Mouse (Mus musculus) heart, adult 9 months (tissue): ENCODE measurements around the gene Timp3.
"Not testable (repeated sequence)": the region's sequence is repeated elsewhere in the genome, so short reads cannot be mapped to it uniquely, and the experiment has no call there.

Experiments
- DNase-seq, 2 experiments: peaks; one replicate each; pipeline ENCODE4 v3.0.0; 2022; ENCODE audit warnings: low spot score in 2 of 2

Gene Timp3

DNA sequence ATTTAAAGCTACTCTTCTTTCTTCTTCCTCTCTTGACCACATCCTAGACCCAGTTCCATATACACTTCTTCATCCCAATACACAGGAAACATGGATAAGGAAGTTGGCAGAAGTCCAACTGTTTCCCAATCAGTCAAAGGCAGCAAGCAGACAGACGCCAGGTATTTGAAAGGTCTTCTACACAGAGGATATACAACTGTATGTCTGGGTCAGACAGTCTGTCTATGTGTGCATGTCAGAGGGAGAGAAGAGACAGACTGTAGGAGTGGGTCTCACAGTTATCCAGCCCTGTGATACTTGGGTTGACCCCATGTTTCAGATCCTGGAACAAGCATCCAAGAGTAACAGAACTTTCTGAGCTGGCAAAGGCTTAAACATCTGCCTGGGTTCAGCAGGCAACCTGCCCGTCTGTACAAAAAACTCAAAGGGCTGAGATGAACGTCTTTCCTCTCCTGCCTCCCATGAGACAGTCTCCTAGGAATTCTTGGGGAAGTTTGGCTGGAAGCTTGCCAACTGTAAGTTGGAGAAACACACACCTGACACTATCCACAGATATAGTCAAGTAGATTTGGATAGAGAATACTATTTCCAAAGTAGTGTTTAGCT, 46.2 kb downstream of the Timp3 start:
- no peak for DNase-seq

DNA sequence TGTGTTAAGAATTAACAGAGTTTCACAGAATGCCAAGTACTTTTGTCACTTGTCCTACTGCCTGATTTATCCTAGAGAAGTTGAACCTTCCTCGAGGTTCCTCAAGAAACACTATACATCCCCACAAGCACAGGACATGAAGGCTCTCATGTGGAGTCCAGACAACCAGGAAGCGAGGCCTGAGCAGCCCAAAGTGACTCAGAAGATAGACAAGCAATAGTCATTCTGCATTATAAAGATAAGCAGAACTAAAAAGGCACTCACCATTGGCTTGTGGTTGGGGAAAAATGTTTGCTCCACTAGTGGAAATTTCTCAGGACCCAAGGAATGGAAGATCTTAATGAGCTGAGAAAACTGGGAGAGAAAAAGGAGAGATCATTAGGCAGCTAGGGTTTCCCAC, 51.1 kb downstream of the Timp3 start:
- DNase-seq, result no peak

DNA sequence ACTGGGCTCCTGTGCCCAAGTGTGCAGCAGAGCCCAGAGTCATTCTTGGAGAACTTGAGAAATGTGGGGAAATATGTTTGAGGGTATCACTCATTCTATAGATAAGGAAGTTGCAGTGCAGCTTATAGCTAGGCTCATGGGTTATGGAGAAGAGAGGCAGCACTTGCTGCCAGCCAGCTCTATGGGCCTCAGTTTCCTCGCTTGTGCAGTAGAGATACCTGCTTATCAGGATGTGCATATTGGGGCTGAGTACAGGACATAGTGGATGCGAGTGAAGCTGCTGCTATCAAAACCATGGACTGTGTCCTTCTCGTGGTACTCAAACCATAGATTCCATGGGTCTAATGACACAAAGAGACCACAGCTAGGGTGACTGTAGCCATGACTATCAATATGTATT, 52.3 kb downstream of the Timp3 start:
- no peak for DNase-seq

- no peak for DNase-seq
Observed at GRCm38 (mm10) chr10:86356819-86357563, 56.8 kb downstream of the Timp3 start.

- no peak for DNase-seq
Observed at GRCm38 (mm10) chr10:86358307-86358975, 58.3 kb downstream of the Timp3 start.

GRCm38 (mm10) chr10:86359208-86359607, 59.0 kb downstream of the Timp3 start:
- no peak for DNase-seq

GRCm38 (mm10) chr10:86359699-86360098, 59.5 kb downstream of the Timp3 start:
- no peak for DNase-seq

- no peak for DNase-seq
Observed at GRCm38 (mm10) chr10:86363669-86364309, 63.6 kb downstream of the Timp3 start.

- DNase-seq, result peak; percentile 66 to 71
Observed at GRCm38 (mm10) chr10:86365632-86366092, 65.5 kb downstream of the Timp3 start.

GRCm38 (mm10) chr10:86367346-86367745, 67.2 kb downstream of the Timp3 start:
- no peak for DNase-seq

DNA sequence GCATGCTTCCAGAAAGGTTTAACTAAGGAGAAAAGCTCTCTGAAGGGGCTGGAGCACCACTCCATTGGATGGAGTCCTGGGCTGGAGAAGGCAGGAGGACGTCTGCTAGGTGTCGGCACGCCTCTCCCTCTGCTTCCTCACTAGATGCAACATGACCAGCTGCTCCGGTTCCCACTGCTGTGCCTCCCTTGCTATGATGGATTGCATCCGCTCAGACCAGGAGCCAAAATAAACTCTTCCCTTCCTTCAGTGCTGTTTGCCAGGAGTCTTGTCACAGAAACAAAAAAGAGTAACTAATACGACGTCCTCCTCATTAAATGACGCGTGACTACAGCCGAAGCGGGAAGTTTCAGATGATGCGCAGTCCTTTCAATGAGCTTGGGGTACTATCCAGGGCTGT, 68.6 kb downstream of the Timp3 start:
- DNase-seq, result peak; percentile 74 to 75

DNA sequence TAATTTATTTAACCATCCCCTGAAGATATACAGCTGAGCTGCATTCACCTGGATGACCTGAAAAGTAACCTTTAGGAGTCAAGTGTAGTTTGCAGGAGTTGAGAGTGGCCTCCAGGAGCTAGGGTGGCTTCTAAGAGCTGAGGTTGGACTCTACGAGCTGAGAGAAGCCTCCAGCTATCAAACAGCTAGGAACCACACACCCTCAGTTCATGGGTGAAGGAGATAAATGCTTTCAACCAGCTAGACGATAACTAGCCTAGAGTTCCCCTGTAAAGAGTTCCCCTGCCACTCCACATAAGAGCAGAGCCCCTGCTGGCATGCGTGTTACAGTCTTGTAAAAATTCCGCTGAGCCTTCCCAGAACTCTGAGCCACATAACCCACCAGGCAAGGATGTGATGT, 69.2 kb downstream of the Timp3 start:
- no peak for DNase-seq

DNA sequence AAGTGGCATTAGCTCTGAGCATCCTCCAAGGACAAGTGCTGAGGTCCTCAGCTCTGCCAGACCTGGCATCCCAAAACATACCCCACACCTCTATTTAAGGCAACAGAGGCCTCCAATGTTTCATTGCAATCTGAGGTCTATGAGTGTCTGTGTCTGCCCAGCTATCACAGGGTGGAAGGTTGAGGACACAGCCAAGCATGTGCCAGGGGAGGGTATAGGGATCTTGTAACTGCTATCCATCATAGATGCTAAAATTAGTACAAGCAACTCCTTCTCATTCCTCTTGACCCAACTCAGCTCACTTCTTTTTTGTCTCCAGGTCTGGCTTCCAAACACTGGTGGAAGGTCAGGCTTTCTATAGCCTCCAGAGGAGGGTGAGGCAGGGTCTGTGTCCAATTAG, 71.4 kb downstream of the Timp3 start:
- peak in 1 of 2 experiments; percentile 29 for DNase-seq

DNA sequence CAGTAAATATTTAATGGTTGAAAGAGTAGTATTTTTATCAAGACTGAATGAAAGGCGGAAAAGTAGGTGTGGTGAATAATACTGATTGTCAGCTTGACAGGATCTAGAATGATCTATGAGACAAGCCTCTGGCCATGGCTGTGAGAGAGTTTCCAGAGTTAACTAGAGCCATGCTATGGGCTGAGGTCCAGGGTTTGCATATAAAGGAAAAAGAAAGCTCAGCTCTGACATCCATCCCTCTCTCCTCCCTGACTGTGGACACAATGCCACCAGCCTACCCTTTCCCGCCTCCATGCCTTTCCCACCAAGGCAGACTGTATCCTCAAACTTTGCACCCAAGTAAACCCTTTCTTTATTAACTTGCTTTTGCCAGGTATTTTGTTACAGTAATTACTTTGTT, 73.9 kb downstream of the Timp3 start:
- no peak for DNase-seq

DNA sequence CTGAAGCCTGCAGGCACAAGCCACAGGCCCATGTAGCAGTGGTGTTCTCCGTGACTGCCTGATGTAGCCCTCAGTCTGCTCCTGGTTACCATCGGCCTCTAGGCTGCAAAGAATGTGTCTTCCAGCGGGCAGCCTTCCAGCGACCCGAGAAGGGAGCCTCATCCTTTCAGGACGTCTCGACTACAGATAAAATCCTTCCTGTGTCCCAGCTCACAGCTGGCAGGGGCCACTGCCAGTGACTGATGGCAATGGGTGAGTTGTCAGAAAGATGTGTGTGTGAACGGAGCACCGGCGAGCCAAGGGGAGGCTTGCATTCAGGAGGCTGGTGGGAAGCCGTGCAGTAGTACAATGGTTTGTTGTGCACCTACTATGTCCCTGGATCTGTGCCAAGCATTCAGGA, 75.7 kb downstream of the Timp3 start:
- DNase-seq, result no peak

DNA sequence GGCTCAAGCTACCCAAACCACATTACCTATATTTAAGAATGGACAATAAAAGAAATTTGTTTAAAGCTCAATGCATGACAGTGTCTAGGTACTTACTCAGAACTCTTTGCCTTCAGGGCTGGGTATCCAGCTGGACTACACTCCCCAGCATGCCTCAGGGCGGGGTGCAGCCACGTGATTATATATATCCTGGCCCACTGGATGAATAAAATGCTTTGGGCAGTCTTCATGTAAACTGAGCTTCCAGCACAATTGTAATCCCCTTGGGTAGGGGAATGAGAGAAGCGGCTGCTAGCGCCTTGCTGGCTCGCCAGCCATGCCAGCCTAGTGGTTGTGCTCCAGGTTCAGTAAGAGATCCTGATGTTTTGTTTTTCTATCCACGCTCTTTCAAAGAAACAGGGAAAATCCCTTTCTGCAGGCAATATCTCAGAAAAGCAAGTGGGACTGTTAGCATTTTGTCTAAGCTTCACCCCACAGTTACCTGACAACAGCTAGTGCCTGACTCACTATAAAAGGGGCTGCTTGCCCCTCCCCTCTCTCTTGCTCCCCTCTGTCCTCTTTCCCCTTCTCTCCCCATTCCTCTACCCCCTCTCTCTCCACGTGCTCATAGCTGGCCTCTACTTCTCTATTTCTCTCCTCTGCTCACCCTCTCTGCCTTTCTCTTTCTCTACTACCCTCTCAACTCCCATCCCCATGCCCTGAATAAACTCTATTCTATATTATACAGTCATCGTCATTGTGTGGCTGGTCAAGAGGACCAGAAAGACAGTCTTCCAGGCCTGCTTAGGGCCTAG, 76.4 kb downstream of the Timp3 start:
- DNase-seq, result no peak

DNA sequence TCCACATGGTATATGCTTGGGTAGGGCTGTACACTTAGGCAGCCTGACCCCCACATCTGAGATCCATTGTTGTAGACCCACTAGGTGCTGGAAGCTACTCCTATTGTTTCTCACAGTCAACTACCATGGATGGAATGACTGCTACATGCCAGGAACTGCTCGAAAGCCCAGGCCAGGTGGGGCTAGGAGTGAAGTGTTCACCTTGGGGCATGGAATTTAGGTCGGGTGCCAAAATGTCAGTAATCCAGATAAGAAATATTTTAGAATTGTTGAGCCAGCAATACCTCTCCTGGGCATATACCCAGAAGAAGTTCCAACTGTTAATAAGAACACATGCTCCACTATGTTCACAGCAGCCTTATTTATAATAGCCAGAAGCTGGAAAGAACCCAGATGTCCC, 78.6 kb downstream of the Timp3 start:
- DNase-seq, result not testable (repeated sequence)

GRCm38 (mm10) chr10:86380626-86381025, 80.5 kb downstream of the Timp3 start:
- DNase-seq, result no peak

DNA sequence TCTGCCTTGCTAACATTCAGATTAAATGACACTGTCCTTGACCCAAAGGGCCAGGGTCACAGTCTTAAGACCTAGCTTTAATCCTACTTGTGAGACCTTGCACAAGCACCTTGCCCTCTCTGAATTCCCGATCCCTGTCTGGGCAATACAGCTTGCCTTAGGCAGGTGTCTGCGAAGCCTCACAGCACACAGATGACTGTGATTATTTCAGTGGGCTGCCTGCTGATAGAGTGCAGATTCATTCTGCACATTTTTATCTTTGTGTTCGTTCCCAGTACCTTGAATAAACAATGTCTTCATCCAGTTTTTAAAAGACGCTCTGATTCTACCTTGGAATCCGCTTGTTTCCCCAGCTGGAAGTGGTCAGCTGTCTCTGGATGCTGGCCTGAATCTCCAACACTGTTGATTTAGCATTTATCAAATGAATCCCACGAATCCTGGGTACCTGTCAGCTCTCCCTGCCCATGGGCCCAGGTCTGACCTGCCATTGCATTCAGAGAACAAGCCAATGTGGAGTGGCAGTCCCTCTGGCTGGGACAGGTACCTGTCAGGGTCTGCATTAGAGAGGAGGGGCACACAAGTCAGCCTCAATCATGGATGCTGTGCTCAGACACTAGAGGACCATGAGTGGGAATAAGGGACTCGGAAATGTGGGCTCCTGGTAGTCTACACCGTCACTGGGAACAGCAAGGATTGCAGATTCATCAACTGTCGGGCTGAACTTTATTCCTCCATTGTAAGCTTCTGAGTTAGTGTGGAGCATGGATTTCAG, 81.2 kb downstream of the Timp3 start:
- no peak for DNase-seq

DNA sequence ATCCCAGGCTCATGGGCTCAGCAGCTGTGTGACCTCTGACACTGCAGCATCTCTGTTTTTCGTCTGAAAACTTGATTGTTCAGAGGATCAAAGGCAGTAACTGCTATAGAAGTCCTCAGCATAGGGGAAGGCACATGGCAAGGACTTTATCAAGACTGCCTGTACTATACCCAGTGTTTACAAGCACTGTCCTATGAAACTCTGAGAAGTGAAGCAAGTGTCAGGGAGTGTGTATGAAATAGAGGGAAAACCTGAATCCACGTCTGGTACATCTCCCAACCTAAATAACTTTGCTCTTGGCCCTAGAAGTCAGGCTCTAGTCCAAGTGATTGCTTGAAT, 81.7 kb downstream of the Timp3 start:
- no peak for DNase-seq

GRCm38 (mm10) chr10:86384655-86385054, 84.5 kb downstream of the Timp3 start:
- no peak for DNase-seq
